Mouse (Mus musculus): ENCODE data around the gene St8sia6.

GRCm38 (mm10) chr2:13694417-13694816 lies 99.4 kb downstream of the St8sia6 start:
- TF ChIP-seq CTCF (IDR thresholded peaks at IDR 0.05; ENCODE audit: extremely low read depth, insufficient read depth, low read length) (no peak), POLR2A (IDR thresholded peaks at IDR 0.05; ENCODE audit: extremely low read depth, insufficient read depth, low read length) (no peak)

Measured in cortical plate, adult 2 months (tissue).